Mouse (Mus musculus) hematopoietic stem cell, adult 5-6 weeks (primary cell): Measurements from ENCODE around the gene Scyl1. TPM values are rescaled to one million over a fixed set of nuclear protein-coding genes. Genes with fewer than 3 reads are reported as not detected.

Experiments
- ATAC-seq, 2 experiments: fragments of 125-278 bp in 1 of 2; replicated peaks in 1 of 2; 2 replicates each; pipeline ENCODE4 v1.8.0; 2016 to 2017; ENCODE audit warnings: inconsistent platforms in 2 of 2, mild to moderate bottlenecking in 2 of 2, moderate number of reproducible peaks in 2 of 2, low read depth in 1 of 2, moderate TSS enrichment in 1 of 2; ENCODE audit not compliant: low FRiP score in 2 of 2, poor library complexity in 2 of 2, severe bottlenecking in 2 of 2, insufficient read depth in 1 of 2, low TSS enrichment in 1 of 2
- total RNA-seq: library from RNA; stranded (forward); fragments of 172-1452, 232-1000 nt; gene quantifications from 2 replicates; pipeline ENCODE4 v1.2.3, GENCODE M21; 2017

Gene Scyl1
- total RNA-seq, 1 experiment from 2014 or later: 22.5 TPM

GRCm38 (mm10) chr19:5711907-5712460 is 59.2 kb downstream of the Scyl1 start:
- peak in 1 of 2 experiments; percentile 37; a peak in 2 of 4 replicates for ATAC-seq

- ATAC-seq: no peak
Observed at GRCm38 (mm10) chr19:5711218-5711617, 60.0 kb downstream of the Scyl1 start.

GRCm38 (mm10) chr19:5710581-5710980 is 60.6 kb downstream of the Scyl1 start:
- ATAC-seq: no peak

- no peak for ATAC-seq
Observed at GRCm38 (mm10) chr19:5710068-5710467, 61.2 kb downstream of the Scyl1 start.

Other genes starting within 250 kb of the Scyl1 start
- not detected in 2 replicates for gene Ovol1, start 210.8 kb downstream of the Scyl1 start, total RNA-seq
- 6.5 and 6.8 TPM in 2 replicates for gene Ap5b1, start 203.4 kb downstream of the Scyl1 start, total RNA-seq
- gene Rnaseh2c, start 169.5 kb downstream of the Scyl1 start, total RNA-seq: 47.9 and 73.0 TPM in 2 replicates
- gene Kat5, start 161.2 kb downstream of the Scyl1 start, total RNA-seq: 67.9 and 88.5 TPM in 2 replicates
- gene Rela, start 133.9 kb downstream of the Scyl1 start, total RNA-seq: 44.7 and 74.6 TPM in 2 replicates
- 33.0 and 33.8 TPM in 2 replicates for gene Sipa1, start 107.7 kb downstream of the Scyl1 start, total RNA-seq
- 23.9 and 34.3 TPM in 2 replicates for gene Map3k11, start 82.7 kb downstream of the Scyl1 start, total RNA-seq
- gene Pcnx3, start 82.5 kb downstream of the Scyl1 start, total RNA-seq: 21.0 and 21.2 TPM in 2 replicates
- 0.75 TPM in 1 of 2 replicates, not detected in the other for gene Kcnk7, start 67.1 kb downstream of the Scyl1 start, total RNA-seq
- gene Ehbp1l1, start 45.1 kb downstream of the Scyl1 start, total RNA-seq: 29.5 and 51.2 TPM in 2 replicates
- 22.8 and 27.0 TPM in 2 replicates for gene Fam89b, start 41.8 kb downstream of the Scyl1 start, total RNA-seq
- gene Ltbp3, start 30.5 kb downstream of the Scyl1 start, total RNA-seq: 23.5 and 46.0 TPM in 2 replicates
- gene Frmd8, start 103.9 kb upstream of the Scyl1 start, total RNA-seq: 26.4 and 31.8 TPM in 2 replicates
- 48.1 and 60.3 TPM in 2 replicates for gene Slc25a45, start 106.4 kb upstream of the Scyl1 start, total RNA-seq
- gene Tigd3, start 122.7 kb upstream of the Scyl1 start, total RNA-seq: 2.4 and 2.6 TPM in 2 replicates
- 121 and 154 TPM in 2 replicates for gene Dpf2, start 141.6 kb upstream of the Scyl1 start, total RNA-seq
- 0.25 TPM in 1 of 2 replicates, not detected in the other for gene Cdc42ep2, start 153.4 kb upstream of the Scyl1 start, total RNA-seq
- gene Pola2, start 192.8 kb upstream of the Scyl1 start, total RNA-seq: 39.6 and 68.5 TPM in 2 replicates
- not detected in 2 replicates for gene Slc22a20, start 214.7 kb upstream of the Scyl1 start, total RNA-seq
- gene Capn1, start 244.5 kb upstream of the Scyl1 start, total RNA-seq: 32.4 and 37.5 TPM in 2 replicates